In the genomic region with DNA sequence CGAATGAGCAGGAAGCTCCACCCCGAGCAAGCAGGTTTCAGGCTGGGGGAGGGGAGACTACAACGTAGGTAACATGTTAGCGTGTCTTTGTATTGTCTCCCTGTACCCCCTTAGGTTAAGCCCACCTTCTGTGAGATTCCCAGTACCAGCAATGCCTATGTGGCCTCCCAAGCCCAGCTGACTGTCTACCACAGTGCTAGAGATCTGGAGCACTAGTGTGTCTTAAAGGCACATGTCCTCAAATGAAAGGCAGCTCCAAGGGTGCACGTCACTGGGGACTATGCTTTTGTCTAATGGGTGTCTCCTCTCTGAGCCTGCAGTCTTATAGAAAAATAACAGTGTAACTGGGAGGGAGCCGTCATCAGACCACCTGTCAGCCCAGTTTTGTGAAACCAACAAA, we compare ENCODE assay signal across 22 mouse cellular contexts.
DNase-seq lines count a peak whose midpoint lies in the region; ATAC-seq and TF ChIP-seq lines count a peak whose summit lies in the region.
"Had no signal": no experiment of that assay in that cellular context is flagged by ENCODE, and none has a peak within 500 bp of the region (broad histone marks: within the 10 kb centered on the region; RNA-seq: fewer than 3 reads in every experiment).

No protein-coding gene starts in this region.

- no peak overlapping the region for H3K27ac ChIP-seq in midbrain, embryonic 13.5 days
- H3K27ac ChIP-seq in midbrain, embryonic 14.5 days (replicated peaks; ENCODE audit: low read depth, low read length), result no peak overlapping the region
- H3K27ac ChIP-seq: embryonic facial prominence, embryonic 15.5 days; forebrain, embryonic 10.5 days; gastrocnemius, adult 2 months; hindbrain, embryonic 12.5 days had no signal

- no peak for TF ChIP-seq CTCF in G1E (IDR thresholded peaks at IDR 0.05; ENCODE audit: low read depth, low read length)

- H3K9ac ChIP-seq in midbrain, embryonic 13.5 days (replicated peaks), result no peak overlapping the region
- no peak overlapping the region for H3K9ac ChIP-seq in midbrain, embryonic 14.5 days (replicated peaks; ENCODE audit: low read length)
- H3K9ac ChIP-seq: embryonic facial prominence, embryonic 15.5 days; hindbrain, embryonic 12.5 days had no signal

- H3K27me3 ChIP-seq in midbrain, embryonic 13.5 days, result no peaks in the 10 kb centered on the region
- no peaks in the 10 kb centered on the region for H3K27me3 ChIP-seq in midbrain, embryonic 14.5 days (ENCODE audit: control insufficient read depth, insufficient read depth, low read length)
- H3K27me3 ChIP-seq in G1E (ENCODE audit: insufficient read depth, low read length), result no peaks in the 10 kb centered on the region
- H3K27me3 ChIP-seq: embryonic facial prominence, embryonic 15.5 days; hindbrain, embryonic 12.5 days had no signal

- no peak overlapping the region for H3K4me2 ChIP-seq in midbrain, embryonic 13.5 days (replicated peaks)
- no peak overlapping the region for H3K4me2 ChIP-seq in midbrain, embryonic 14.5 days (ENCODE audit: low read length)
- H3K4me2 ChIP-seq: embryonic facial prominence, embryonic 15.5 days; hindbrain, embryonic 12.5 days had no signal

- H3K36me3 ChIP-seq in midbrain, embryonic 13.5 days, result no peaks in the 10 kb centered on the region
- no peaks in the 10 kb centered on the region for H3K36me3 ChIP-seq in midbrain, embryonic 14.5 days (ENCODE audit: control insufficient read depth, insufficient read depth, low read length)
- no peaks in the 10 kb centered on the region for H3K36me3 ChIP-seq in G1E (replicated peaks)
- H3K36me3 ChIP-seq: embryonic facial prominence, embryonic 15.5 days; forebrain, embryonic 10.5 days; hindbrain, embryonic 12.5 days had no signal

- H3K9me3 ChIP-seq in midbrain, embryonic 13.5 days, result no peaks in the 10 kb centered on the region
- H3K9me3 ChIP-seq in midbrain, embryonic 14.5 days (ENCODE audit: control insufficient read depth, low read length), result no peaks in the 10 kb centered on the region
- H3K9me3 ChIP-seq in G1E (replicated peaks), result no peaks in the 10 kb centered on the region; the same call in 1 of the 2 replicates
- H3K9me3 ChIP-seq: embryonic facial prominence, embryonic 15.5 days; forebrain, embryonic 10.5 days; hindbrain, embryonic 12.5 days had no signal

- no peak overlapping the region for H3K4me3 ChIP-seq in midbrain, embryonic 13.5 days (replicated peaks)
- no peak overlapping the region for H3K4me3 ChIP-seq in midbrain, embryonic 14.5 days (replicated peaks; ENCODE audit: low read depth, low read length)
- H3K4me3 ChIP-seq in G1E (ENCODE audit: low read depth, low read length), result peak overlapping the region; percentile 56
- H3K4me3 ChIP-seq: embryonic facial prominence, embryonic 15.5 days; erythroblast, embryonic 14.5 days; forebrain, embryonic 10.5 days; gastrocnemius, adult 2 months; hindbrain, embryonic 12.5 days had no signal

- ATAC-seq in midbrain, embryonic 13.5 days, result 0 out of 2 replicates have a peak, but pooled peaks have one; percentile 24
- no peak for ATAC-seq in midbrain, embryonic 14.5 days (ENCODE audit: low FRiP score, low TSS enrichment)
- ATAC-seq in G1E (ENCODE audit: extremely low read depth, insufficient number of reproducible peaks, low FRiP score, poor library complexity, severe bottlenecking), result peak; percentile 22; the same call in 1 of the 2 replicates
- ATAC-seq: forebrain, embryonic 14.5 days; hindbrain, embryonic 16.5 days had no signal

- H3K4me1 ChIP-seq in midbrain, embryonic 13.5 days (replicated peaks), result 0 out of 2 replicates have a peak, but pooled peaks cover 3% of the 10 kb centered on the region
- H3K4me1 ChIP-seq in midbrain, embryonic 14.5 days (ENCODE audit: control insufficient read depth, insufficient read depth, low read length), result no peaks in the 10 kb centered on the region
- H3K4me1 ChIP-seq in G1E (ENCODE audit: insufficient read depth, low read depth, low read length), result peaks cover 24% of the 10 kb centered on the region
- H3K4me1 ChIP-seq: embryonic facial prominence, embryonic 15.5 days had no signal

- WGBS in midbrain, embryonic 13.5 days, result 71% methylated on average over 6 of the region's 6 CpGs
- 64% methylated on average over 6 of the region's 6 CpGs for WGBS in midbrain, embryonic 14.5 days

- no peak for DNase-seq in midbrain, embryonic 14.5 days
- DNase-seq in G1E (ENCODE audit: low spot score), result no peak
- DNase-seq in retina, embryonic 14.5 days (ENCODE audit: low spot score), result peak; percentile 37
- DNase-seq in testis, postnatal 14 days (ENCODE audit: low spot score), result no peak
- no peak for DNase-seq in layer of hippocampus, postnatal 36 days
- DNase-seq: adrenal gland, postnatal 10 days; cerebellum, adult 11 months; cerebellum, adult 8-10 months; cerebellum, postnatal 14 days; embryo, embryonic 11 days; gastrocnemius, adult 2 months; gastrocnemius, postnatal 36 days; heart, adult 11 months; heart, postnatal 10 days; heart, postnatal 4 days had no signal
